Mouse (Mus musculus) embryo, embryonic 10 days (tissue): ENCODE data around the gene Smc2.
"Not testable (repeated sequence)": the region's sequence is repeated elsewhere in the genome, so short reads cannot be mapped to it uniquely, and the experiment has no call there.

Source experiments
- DNase-seq: peaks from one replicate; pipeline ENCODE4 v3.0.0-alpha.2; 2015; ENCODE audit warnings: low spot score

Gene Smc2

GRCm38 (mm10) chr4:52438886-52439664 lies at the start of gene Smc2:
Gene Smc2 (plus strand): TSS chr4:52439243.
- DNase-seq = peak; percentile 94

DNA sequence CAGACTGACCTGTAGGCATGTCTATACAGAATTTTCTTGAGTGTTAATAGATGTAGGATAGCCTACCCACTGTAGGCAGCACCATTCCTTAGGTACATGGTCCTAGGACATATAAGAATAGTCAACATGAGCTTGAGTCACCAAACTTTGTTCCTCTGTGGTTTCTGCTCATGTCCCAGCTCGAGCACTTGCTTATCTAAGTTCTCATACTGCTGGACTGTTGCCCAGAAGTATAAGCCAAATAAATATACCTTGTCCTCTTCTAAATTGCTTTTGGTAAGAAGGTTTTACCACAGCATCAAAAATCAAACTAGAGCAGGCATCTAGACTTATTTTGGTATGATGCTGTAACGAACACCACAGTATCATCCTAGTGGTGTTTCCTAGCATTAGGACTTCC lies 27.5 kb upstream of the Smc2 start:
- no peak for DNase-seq

DNA sequence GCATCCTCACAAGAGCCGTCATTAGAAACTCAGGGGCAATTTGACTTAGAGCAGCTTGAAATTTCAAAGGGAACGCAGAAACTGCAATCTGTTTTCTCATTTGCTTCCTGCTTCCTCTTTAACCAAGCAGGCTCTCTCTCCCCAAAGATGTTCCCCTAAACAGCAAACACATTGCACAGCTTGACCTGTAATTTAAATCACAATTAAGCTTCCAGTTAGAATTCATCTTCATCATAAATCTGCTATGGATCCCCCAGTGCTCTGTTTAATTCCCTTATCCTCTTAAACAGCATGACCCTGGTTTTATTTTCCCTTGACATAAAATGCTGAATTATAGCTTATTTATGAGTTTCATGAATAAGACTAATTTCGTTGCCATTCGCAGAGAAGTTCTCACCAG lies 15.4 kb upstream of the Smc2 start:
- DNase-seq = no peak

GRCm38 (mm10) chr4:52429310-52430198 lies 9.5 kb upstream of the Smc2 start:
- peak; percentile 83 for DNase-seq

GRCm38 (mm10) chr4:52435551-52435950 lies 3.5 kb upstream of the Smc2 start:
- not testable (repeated sequence) for DNase-seq

DNA sequence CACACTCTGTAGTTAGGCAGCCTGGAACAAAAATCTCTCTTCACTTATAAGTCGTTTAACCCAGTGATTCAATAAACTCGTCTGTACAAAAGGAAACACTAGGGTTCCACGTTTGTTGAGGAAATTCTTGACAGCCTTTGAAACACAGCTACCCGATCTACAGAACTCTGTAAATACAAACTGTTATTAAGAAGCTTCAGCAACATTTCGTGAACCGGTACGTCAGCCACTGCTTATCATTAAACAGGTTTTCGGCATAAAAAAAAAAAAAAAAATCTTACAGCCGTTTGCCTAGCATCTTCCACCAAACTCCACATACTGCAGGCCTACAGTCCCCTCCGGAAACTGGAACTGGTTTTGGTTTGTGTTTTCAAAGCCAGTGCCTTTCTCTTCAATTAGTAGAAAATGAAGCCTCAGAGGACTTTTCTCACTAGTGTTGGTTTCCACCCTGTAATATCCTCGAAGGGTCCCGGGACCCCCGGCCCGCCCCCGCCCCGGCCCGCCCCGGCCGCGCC lies 615 bp upstream of the Smc2 start:
- no peak for DNase-seq

GRCm38 (mm10) chr4:52459726-52460125 lies 20.7 kb downstream of the Smc2 start:
- no peak for DNase-seq

DNA sequence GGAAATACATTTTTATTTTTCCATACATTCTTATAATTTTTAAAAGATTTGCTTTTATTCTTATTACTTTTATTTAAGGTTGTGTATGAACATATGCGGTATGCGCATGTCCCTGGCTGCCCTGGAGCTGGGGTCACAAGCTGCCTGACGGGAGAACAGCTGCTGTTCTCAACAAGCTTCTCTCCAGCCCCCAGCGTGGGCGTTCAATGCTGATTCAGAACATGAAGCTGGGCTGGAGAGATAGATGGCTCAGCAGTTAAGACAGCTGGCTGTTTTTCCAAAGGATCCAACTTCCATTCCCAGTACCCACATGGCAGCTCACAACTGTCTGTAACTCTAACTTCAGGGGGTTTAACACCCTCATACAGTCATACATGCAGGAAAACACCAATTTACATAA lies 22.3 kb downstream of the Smc2 start:
- DNase-seq = no peak

DNA sequence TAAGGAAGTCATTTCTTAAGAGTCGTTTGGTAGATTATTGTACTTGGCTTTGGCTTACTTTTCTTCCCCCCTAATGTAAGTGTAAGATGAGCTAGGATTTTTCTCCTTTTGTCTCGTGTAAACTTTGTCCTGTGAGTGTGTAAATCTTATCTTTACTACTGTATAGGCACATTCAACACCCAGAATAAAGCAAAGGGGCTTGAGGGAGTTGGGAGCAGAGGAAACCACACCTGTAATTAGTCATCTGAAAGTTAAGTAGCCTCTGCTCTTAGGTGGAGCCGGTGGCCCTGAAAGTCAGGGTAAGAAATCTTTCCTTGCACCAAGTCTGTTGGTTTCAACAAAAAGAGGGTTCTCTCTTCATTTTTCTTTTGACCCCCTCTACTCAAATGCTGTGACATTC lies 34.4 kb downstream of the Smc2 start:
- DNase-seq = no peak

DNA sequence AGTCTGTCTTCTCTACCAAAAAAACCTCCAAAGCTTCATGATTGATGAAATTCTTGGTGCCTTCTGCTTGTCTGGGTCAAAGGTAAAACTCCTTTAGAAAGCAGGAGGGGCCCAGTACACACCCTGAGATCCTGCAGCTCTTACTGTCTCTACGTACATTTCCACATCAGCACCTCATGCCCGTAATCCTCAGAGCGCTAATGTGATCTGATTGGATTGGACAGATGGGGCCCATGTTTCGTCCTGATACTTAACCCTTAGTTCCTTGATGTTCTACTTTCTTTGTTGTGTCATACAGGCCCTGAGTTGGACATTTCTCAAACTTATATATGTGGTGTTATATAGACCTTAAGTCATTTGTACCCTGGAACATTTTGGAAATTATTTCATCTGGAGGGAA lies 48.4 kb downstream of the Smc2 start:
- no peak for DNase-seq

- DNase-seq = not testable (repeated sequence)
Measured at GRCm38 (mm10) chr4:52497144-52497543, 58.1 kb downstream of the Smc2 start, which contains the start of gene Vma21-ps. Gene Vma21-ps (minus strand): TSS chr4:52497244.

- no peak for DNase-seq
Measured at GRCm38 (mm10) chr4:52517580-52517979, 78.5 kb downstream of the Smc2 start.

- no peak for DNase-seq
Measured at GRCm38 (mm10) chr4:52519301-52519700, 80.3 kb downstream of the Smc2 start.

GRCm38 (mm10) chr4:52526464-52526863 lies 87.4 kb downstream of the Smc2 start:
- DNase-seq = no peak

- no peak for DNase-seq
Measured at GRCm38 (mm10) chr4:52530636-52531035, 91.6 kb downstream of the Smc2 start.
